Mouse (Mus musculus): ENCODE measurements around the gene Ptrh2. TPM values are rescaled to one million over a fixed set of nuclear protein-coding genes. Genes with fewer than 3 reads are reported as not detected.

Ptrh2 gene
- polyA plus RNA-seq, 1 experiment from 2014 or later: 40.9 TPM

- no peaks in the 10 kb centered on the region for H3K9me3 ChIP-seq
- 92% methylated on average over 4 of the region's 4 CpGs for WGBS
- no peak overlapping the region for H3K27ac ChIP-seq
- no peak for ATAC-seq (ENCODE audit: low FRiP score)
- no peaks in the 10 kb centered on the region for H3K36me3 ChIP-seq (replicated peaks)
- no peak overlapping the region for H3K4me2 ChIP-seq
- no peaks in the 10 kb centered on the region for H3K4me1 ChIP-seq
- H3K27me3 ChIP-seq: no peaks in the 10 kb centered on the region
- H3K9ac ChIP-seq: no peak overlapping the region
- no peak overlapping the region for H3K4me3 ChIP-seq (replicated peaks)
Observed at GRCm38 (mm10) chr11:86654096-86654495, 29.7 kb upstream of the Ptrh2 start.

DNA sequence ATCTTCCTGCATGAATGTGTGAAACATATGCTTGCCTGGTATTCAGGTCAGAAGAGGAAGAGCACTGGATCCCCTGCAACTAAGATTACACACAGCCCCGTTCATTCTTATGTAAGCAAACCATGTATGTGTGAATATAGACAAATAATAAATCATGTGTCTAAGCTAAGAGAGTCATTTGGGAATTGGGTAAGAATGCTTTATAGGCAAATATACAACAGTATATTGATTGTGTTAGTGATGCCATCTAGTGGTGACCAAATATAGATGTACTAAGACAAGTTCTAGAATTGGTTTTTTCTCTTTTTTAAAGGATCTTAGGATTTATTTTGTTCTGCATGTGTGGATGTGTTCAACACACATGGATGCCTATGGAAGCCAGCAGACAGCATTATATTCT lies 28.1 kb upstream of the Ptrh2 start:
- H3K36me3 ChIP-seq (replicated peaks): peaks cover 3% of the 10 kb centered on the region
- no peaks in the 10 kb centered on the region for H3K4me1 ChIP-seq
- no peak overlapping the region for H3K9ac ChIP-seq
- H3K27me3 ChIP-seq: no peaks in the 10 kb centered on the region
- WGBS: 82% methylated on average over 1 of the region's 1 CpGs
- no peak for ATAC-seq (ENCODE audit: low FRiP score)
- no peak overlapping the region for H3K4me2 ChIP-seq
- no peak overlapping the region for H3K27ac ChIP-seq
- H3K4me3 ChIP-seq (replicated peaks): no peak overlapping the region
- H3K9me3 ChIP-seq: no peaks in the 10 kb centered on the region

DNA sequence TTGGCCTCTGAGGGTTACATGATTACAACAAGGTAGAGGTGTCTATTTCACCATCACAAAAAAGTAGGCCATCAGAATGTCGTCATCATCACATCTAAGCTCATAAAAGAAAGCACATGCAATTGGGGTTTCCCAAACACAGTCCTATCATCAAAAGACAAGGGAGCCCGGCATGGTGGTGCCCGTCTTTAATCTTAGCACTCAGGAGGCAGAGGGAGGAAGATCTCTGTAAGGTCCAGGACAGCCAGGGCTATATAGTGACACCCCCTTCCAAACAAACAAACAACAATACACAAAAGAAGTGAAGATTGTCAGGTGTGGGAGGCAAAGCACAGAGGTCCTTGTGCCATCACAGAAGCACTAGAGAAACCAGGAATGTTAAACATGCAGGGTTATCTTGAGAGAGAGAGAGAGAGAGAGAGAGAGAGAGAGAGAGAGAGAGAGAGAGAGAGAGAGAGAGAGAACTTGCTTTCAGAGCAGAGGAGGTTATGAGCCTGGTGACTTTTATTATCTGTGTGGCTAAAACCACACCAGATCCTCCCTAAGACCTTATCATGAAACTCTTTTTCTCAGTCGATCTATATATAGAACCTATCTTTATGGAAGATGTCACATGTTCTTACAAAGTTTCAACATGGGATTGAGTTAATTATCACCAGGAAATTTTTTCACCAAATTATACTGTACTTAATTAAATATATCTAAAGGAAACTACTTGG lies 26.8 kb upstream of the Ptrh2 start:
- no peaks in the 10 kb centered on the region for H3K27me3 ChIP-seq
- H3K27ac ChIP-seq: no peak overlapping the region
- no peak overlapping the region for H3K4me2 ChIP-seq
- peaks cover 14% of the 10 kb centered on the region for H3K36me3 ChIP-seq (replicated peaks)
- H3K9ac ChIP-seq: no peak overlapping the region
- H3K9me3 ChIP-seq: no peaks in the 10 kb centered on the region
- no peaks in the 10 kb centered on the region for H3K4me1 ChIP-seq
- WGBS: 89% methylated on average over 4 of the region's 4 CpGs
- no peak for ATAC-seq (ENCODE audit: low FRiP score)
- H3K4me3 ChIP-seq (replicated peaks): no peak overlapping the region

- no peak overlapping the region for H3K4me3 ChIP-seq (replicated peaks)
- H3K27me3 ChIP-seq: no peaks in the 10 kb centered on the region
- H3K9me3 ChIP-seq: no peaks in the 10 kb centered on the region
- no peaks in the 10 kb centered on the region for H3K4me1 ChIP-seq
- no peak overlapping the region for H3K27ac ChIP-seq
- H3K4me2 ChIP-seq: no peak overlapping the region
- ATAC-seq (ENCODE audit: low FRiP score): no peak
- H3K36me3 ChIP-seq (replicated peaks): peaks cover 20% of the 10 kb centered on the region
- H3K9ac ChIP-seq: no peak overlapping the region
Observed at GRCm38 (mm10) chr11:86657863-86658262, 25.9 kb upstream of the Ptrh2 start.

DNA sequence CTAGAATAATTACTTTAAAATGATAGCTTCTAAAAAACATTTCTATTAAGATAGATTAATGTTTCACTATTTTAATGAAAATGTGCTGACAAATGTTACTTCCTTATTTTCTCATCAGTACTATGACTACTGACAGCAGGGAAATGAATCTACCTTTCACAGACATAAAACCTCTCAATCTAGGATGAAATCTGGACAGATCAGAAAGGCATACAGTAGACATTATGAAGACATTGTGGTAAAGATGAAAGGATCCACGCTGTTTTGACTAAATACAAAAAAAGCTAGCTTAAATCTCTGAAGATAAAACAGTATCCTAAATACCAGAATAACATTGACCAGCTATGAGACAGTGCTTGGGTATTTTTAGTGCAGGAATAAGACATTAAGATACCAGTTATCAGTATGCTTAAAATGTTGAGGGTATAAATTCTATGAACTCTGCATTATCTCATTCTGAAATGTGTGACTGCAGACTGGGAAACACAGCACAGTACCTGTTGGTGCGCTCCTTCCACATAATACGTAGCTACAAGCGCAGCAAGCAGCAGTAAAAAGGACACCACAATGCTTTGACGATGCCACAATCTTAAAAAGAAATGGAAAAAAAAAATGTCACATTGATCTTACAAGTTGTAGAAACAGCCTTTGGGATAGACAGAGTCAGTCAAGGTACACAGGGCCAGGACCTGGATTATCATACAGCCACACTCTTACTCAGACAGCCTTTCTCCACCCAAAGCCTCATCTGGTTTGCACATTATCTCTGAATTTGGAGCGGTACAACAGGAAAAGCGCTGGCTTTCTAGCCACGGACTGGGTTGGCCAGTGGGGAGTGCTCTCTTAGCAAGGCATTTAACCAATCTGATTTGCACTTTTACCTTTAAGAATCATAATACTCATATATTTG lies 20.5 kb upstream of the Ptrh2 start:
- ATAC-seq (ENCODE audit: low FRiP score): no peak
- no peaks in the 10 kb centered on the region for H3K9me3 ChIP-seq
- no peak overlapping the region for H3K9ac ChIP-seq
- no peaks in the 10 kb centered on the region for H3K27me3 ChIP-seq
- 91% methylated on average over 8 of the region's 8 CpGs for whole genome bisulfite sequencing
- H3K27ac ChIP-seq: no peak overlapping the region
- H3K36me3 ChIP-seq (replicated peaks): peaks cover 39% of the 10 kb centered on the region
- H3K4me3 ChIP-seq (replicated peaks): no peak overlapping the region
- no peak overlapping the region for H3K4me2 ChIP-seq
- H3K4me1 ChIP-seq: no peaks in the 10 kb centered on the region

DNA sequence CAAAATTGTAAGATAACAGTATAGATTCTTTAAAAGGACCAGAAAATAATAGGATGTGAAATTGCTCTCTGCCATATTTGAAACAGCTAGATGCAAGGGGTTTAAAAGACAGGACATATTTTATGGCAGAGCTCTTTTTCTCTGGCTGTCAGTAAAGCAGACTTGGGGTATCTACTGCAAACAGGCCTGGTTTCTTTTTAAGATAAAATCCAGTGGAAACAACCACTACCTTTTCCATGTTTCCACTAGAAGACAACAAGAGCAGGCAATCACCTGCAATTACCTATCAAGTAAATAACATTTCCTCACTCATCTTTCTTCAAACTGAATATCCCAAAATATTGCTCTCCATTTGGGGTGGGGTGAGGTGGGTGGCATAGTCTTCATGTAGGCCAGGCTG lies 19.8 kb upstream of the Ptrh2 start:
- no peak for ATAC-seq (ENCODE audit: low FRiP score)
- H3K4me2 ChIP-seq: no peak overlapping the region
- no peak overlapping the region for H3K9ac ChIP-seq
- H3K4me3 ChIP-seq (replicated peaks): no peak overlapping the region
- H3K36me3 ChIP-seq (replicated peaks): peaks cover 39% of the 10 kb centered on the region
- no peak overlapping the region for H3K27ac ChIP-seq
- no peaks in the 10 kb centered on the region for H3K4me1 ChIP-seq
- H3K9me3 ChIP-seq: no peaks in the 10 kb centered on the region
- no peaks in the 10 kb centered on the region for H3K27me3 ChIP-seq

GRCm38 (mm10) chr11:86664406-86664805 lies 19.4 kb upstream of the Ptrh2 start:
- no peak overlapping the region for H3K27ac ChIP-seq
- 89% methylated on average over 3 of the region's 3 CpGs for WGBS
- no peaks in the 10 kb centered on the region for H3K4me1 ChIP-seq
- no peak overlapping the region for H3K4me2 ChIP-seq
- no peaks in the 10 kb centered on the region for H3K27me3 ChIP-seq
- H3K9ac ChIP-seq: no peak overlapping the region
- peaks cover 39% of the 10 kb centered on the region for H3K36me3 ChIP-seq (replicated peaks)
- no peaks in the 10 kb centered on the region for H3K9me3 ChIP-seq
- no peak for ATAC-seq (ENCODE audit: low FRiP score)
- no peak overlapping the region for H3K4me3 ChIP-seq (replicated peaks)

DNA sequence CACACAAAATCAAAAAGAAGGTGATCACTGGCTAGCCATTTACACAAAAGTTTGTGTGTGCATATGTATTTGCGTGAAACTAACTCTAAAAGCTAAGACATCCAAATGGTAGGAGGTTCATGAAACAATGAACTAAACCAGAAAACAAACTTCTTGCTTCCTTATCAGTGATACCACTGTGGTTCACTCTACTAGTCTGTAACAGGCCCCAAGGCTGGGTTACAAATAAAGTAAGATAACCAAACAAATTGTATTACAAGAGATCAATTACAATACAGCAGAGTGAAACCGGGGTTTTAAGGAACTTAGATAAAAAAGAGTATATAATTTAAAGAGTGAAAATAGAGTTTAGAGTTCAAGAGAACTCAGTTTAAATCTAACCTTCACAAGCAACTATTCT lies 16.2 kb upstream of the Ptrh2 start:
- Histone ChIP-seq H3K27ac (no peak overlapping the region), H3K9ac (no peak overlapping the region), H3K4me2 (no peak overlapping the region), H3K4me1 (peaks cover 5% of the 10 kb centered on the region; the same call in 1 of the 2 replicates), H3K9me3 (no peaks in the 10 kb centered on the region), H3K36me3 (replicated peaks) (peaks cover 20% of the 10 kb centered on the region), H3K27me3 (no peaks in the 10 kb centered on the region), H3K4me3 (replicated peaks) (no peak overlapping the region)
- 92% methylated on average over 2 of the region's 2 CpGs for WGBS
- ATAC-seq (ENCODE audit: low FRiP score): no peak

- peaks cover 16% of the 10 kb centered on the region for H3K36me3 ChIP-seq (replicated peaks)
- H3K27me3 ChIP-seq: no peaks in the 10 kb centered on the region
- no peak overlapping the region for H3K27ac ChIP-seq
- 91% methylated on average over 3 of the region's 3 CpGs for WGBS
- no peak overlapping the region for H3K9ac ChIP-seq
- no peak overlapping the region for H3K4me2 ChIP-seq
- no peak overlapping the region for H3K4me3 ChIP-seq (replicated peaks)
- H3K4me1 ChIP-seq: peaks cover 5% of the 10 kb centered on the region; the same call in 1 of the 2 replicates
- ATAC-seq (ENCODE audit: low FRiP score): no peak
- no peaks in the 10 kb centered on the region for H3K9me3 ChIP-seq
Observed at GRCm38 (mm10) chr11:86668169-86668568, 15.6 kb upstream of the Ptrh2 start.

DNA sequence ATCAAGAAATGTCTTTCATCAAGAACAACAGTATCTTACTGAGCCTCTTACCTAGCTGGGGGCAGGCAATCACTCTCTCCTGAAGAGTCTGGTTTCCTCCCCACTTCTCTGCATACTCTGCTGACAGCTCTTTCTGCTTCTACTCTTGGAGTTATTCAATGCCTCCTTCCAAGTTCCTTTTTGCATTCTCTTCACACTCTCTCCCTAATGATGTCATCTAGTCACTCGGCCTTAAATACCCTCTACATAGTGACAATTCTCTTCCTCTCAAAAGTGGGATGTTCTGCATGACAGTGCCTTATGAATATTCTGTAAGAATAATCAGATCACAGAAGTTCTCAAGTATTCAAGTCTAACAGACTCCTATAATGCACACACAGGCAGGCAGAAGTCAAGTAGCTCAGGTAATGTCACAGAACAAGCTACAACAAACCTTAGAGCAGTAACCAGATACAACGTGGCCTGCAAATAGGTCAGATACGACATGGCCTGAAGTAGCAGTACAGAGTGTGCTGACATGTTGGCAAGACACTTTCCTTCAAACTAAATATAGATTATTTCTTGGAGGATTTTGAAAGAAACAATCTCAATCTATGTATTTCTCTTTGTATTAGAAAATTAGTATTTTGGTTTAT lies 12.6 kb upstream of the Ptrh2 start:
- ATAC-seq (ENCODE audit: low FRiP score): no peak
- no peak overlapping the region for H3K4me3 ChIP-seq (replicated peaks)
- WGBS: 66% methylated on average over 3 of the region's 3 CpGs
- no peak overlapping the region for H3K9ac ChIP-seq
- H3K4me1 ChIP-seq: peaks cover 5% of the 10 kb centered on the region; the same call in 1 of the 2 replicates
- no peaks in the 10 kb centered on the region for H3K9me3 ChIP-seq
- no peaks in the 10 kb centered on the region for H3K36me3 ChIP-seq (replicated peaks)
- no peaks in the 10 kb centered on the region for H3K27me3 ChIP-seq
- no peak overlapping the region for H3K4me2 ChIP-seq
- H3K27ac ChIP-seq: no peak overlapping the region

DNA sequence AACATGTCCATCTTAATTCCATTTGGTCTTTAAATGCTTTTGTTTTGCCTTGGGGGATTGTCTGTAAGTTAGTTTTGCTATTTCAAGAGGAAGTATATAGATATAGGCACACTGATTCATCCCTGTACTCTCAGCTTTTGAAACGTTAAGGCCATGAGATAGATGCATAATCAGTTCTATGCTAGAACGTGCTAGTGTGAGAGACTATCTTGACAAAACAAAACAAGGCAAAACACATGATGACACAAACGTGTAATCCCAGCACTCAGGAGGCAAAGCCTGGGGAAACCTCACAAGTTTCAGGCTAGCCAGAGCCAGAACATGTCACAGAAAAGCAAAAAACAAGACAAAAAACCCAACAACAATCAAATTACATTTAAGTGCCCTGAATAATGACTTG lies 11.0 kb upstream of the Ptrh2 start:
- H3K4me1 ChIP-seq: peaks cover 5% of the 10 kb centered on the region; the same call in 1 of the 2 replicates
- H3K36me3 ChIP-seq (replicated peaks): 0 out of 2 replicates have a peak, but pooled peaks cover 3% of the 10 kb centered on the region
- 81% methylated on average over 3 of the region's 3 CpGs for WGBS
- H3K4me3 ChIP-seq (replicated peaks): no peak overlapping the region
- no peak for ATAC-seq (ENCODE audit: low FRiP score)
- no peaks in the 10 kb centered on the region for H3K27me3 ChIP-seq
- no peaks in the 10 kb centered on the region for H3K9me3 ChIP-seq
- no peak overlapping the region for H3K27ac ChIP-seq
- no peak overlapping the region for H3K9ac ChIP-seq
- H3K4me2 ChIP-seq: no peak overlapping the region

DNA sequence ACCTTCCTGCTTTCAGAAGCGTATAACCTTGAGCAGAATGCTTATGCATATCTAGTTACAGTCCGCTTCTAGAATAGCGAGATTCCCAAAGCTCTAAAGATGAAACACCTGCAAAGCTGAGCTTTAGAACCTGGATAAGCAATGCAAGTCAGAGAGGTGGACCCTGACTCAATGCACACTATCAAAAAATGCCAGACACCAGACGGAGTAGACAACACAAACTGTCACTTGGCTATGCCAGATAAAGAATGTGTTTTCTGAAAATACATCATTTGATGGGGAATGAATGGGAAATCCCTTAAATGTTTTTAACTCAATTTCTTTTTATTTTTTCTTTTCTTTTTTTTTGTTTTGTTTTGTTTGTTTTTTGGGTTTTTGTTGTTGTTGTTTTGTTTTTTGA lies 8.3 kb upstream of the Ptrh2 start:
- Histone ChIP-seq H3K4me2 (no peak overlapping the region), H3K4me3 (replicated peaks) (no peak overlapping the region), H3K27ac (no peak overlapping the region), H3K27me3 (no peaks in the 10 kb centered on the region), H3K4me1 (peaks cover 5% of the 10 kb centered on the region; the same call in 1 of the 2 replicates), H3K9me3 (no peaks in the 10 kb centered on the region), H3K9ac (no peak overlapping the region), H3K36me3 (replicated peaks) (0 out of 2 replicates have a peak, but pooled peaks cover 3% of the 10 kb centered on the region)
- no peak for ATAC-seq (ENCODE audit: low FRiP score)
- 89% methylated on average over 4 of the region's 4 CpGs for WGBS
